Mouse (Mus musculus): ENCODE data around the gene Arhgap8.

Gene Arhgap8

GRCm38 (mm10) chr15:84803685-84804084 is 83.8 kb downstream of the Arhgap8 start:
- peak; percentile 78 for DNase-seq (ENCODE audit: low spot score)

- DNase-seq (ENCODE audit: low spot score) = no peak
Measured at GRCm38 (mm10) chr15:84809275-84809952, 89.6 kb downstream of the Arhgap8 start.

GRCm38 (mm10) chr15:84811126-84811525 is 91.3 kb downstream of the Arhgap8 start:
- no peak for DNase-seq (ENCODE audit: low spot score)

GRCm38 (mm10) chr15:84812831-84813357 is 93.0 kb downstream of the Arhgap8 start:
- DNase-seq (ENCODE audit: low spot score) = no peak

- DNase-seq (ENCODE audit: low spot score) = peak; percentile 7
Measured at GRCm38 (mm10) chr15:84815171-84815570, 95.3 kb downstream of the Arhgap8 start.

GRCm38 (mm10) chr15:84817589-84817988 is 97.7 kb downstream of the Arhgap8 start:
- DNase-seq (ENCODE audit: low spot score) = no peak

- no peak for DNase-seq (ENCODE audit: low spot score)
Measured at GRCm38 (mm10) chr15:84818284-84818683, 98.4 kb downstream of the Arhgap8 start.

- DNase-seq (ENCODE audit: low spot score) = no peak
Measured at GRCm38 (mm10) chr15:84820811-84821210, 101.0 kb downstream of the Arhgap8 start.
